Mouse (Mus musculus) erythroblast, embryonic 14.5 days (primary cell): Measurements from ENCODE around the gene BC030870.

Experiments
- GATA1 ChIP-seq: IDR thresholded peaks from 2 replicates; pipeline ENCODE4 v1.6.1; 2012; ENCODE audit warnings: low read length, inconsistent platforms, mixed read lengths
- TAL1 ChIP-seq: IDR thresholded peaks from 3 replicates; pipeline ENCODE4 v1.6.1; 2012; ENCODE audit warnings: low read length, inconsistent platforms, mixed read lengths

- TF ChIP-seq GATA1 (no peak), TAL1 (no peak)
These were observed 61.5 kb downstream of the BC030870 start for GRCm38 (mm10) chr8:65067694-65068472.
